Mouse (Mus musculus): ENCODE data around the gene Ado. TPM values are rescaled to one million over a fixed set of nuclear protein-coding genes. Genes with fewer than 3 reads are reported as not detected.

Ado gene
- polyA plus RNA-seq, 1 experiment from 2014 or later = 70.7 TPM

DNA sequence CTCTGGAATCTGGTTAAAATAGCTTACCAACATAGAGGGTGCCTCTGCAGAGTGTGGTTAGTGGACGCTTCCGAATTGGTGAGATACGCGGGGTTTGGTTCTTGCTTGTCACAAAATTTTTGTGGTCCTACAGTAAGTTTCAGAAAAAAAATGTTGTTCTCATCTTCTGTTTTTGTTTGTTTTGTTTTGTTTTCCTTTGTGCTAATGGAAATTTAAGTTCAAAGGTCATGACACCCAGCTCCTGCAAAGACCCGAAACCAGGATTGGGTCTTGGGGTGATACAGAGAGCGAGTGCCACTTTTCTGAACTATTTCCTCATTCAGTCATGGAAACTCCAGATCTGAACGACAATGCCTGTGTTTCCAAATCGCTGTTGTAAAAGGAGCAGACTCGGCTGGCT lies 50.8 kb downstream of the Ado start:
- no peak overlapping the region for H3K4me3 ChIP-seq (ENCODE audit: low read depth, low read length)
- 91% methylated on average over 9 of the region's 9 CpGs for WGBS
- ATAC-seq (ENCODE audit: insufficient number of reproducible peaks, insufficient read depth, low FRiP score, low read depth) = no peak

DNA sequence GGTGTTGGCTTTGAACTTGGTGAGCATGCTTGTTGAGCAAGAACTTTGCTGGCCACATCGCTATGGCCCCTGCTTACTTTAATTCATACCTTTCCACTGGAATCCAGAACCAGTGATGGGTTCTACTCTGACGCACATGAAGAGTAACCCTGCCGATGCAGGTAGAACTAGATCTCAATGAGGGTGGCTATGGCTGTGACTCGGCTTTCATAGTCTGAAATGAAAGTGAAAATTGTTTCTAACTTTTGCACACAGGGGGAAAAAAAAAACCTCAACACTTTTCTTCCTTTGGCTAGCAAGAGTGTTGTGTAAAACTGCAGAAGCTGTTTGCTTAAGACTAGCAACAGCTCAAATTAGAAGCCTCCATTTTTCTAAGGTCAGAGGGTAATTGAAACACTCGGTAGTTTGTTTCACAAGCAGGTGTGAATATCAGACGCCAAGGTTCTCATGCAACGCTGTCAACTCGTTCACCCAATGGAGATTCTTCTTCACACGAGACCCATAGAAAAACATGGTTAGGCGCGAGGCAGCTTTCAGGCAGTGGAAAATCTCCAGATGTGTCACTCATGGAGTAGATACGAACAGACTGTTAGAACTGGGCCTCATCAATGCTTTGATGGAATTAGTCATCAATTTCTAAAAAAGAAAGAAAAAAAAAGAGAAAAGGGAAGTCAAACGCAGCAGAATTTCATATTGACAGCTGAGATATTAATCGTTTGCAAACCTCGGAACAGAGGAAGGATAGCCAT lies 51.4 kb downstream of the Ado start:
- Histone ChIP-seq H3K9me3 (ENCODE audit: control insufficient read depth, low read depth, low read length) (no peaks in the 10 kb centered on the region), H3K4me3 (ENCODE audit: low read depth, low read length) (no peak overlapping the region), H3K4me1 (ENCODE audit: control insufficient read depth, insufficient read depth, low read length) (no peaks in the 10 kb centered on the region), H3K9ac (replicated peaks; ENCODE audit: low read depth, low read length) (no peak overlapping the region), H3K4me2 (replicated peaks; ENCODE audit: low read depth, low read length) (no peak overlapping the region), H3K27ac (ENCODE audit: low read length) (no peak overlapping the region), H3K36me3 (ENCODE audit: control insufficient read depth, insufficient read depth, low read length) (no peaks in the 10 kb centered on the region), H3K27me3 (ENCODE audit: control insufficient read depth, insufficient read depth, low read length) (no peaks in the 10 kb centered on the region)
- ATAC-seq (ENCODE audit: insufficient number of reproducible peaks, insufficient read depth, low FRiP score, low read depth) = no peak
- WGBS = 88% methylated on average over 15 of the region's 15 CpGs

More for the DNA sequence above, 50.8 kb downstream of the Ado start:
- no peak overlapping the region for H3K4me2 ChIP-seq (replicated peaks; ENCODE audit: low read depth, low read length)
- no peaks in the 10 kb centered on the region for H3K36me3 ChIP-seq (ENCODE audit: control insufficient read depth, insufficient read depth, low read length)
- no peaks in the 10 kb centered on the region for H3K27me3 ChIP-seq (ENCODE audit: control insufficient read depth, insufficient read depth, low read length)
- H3K9me3 ChIP-seq (ENCODE audit: control insufficient read depth, low read depth, low read length) = no peaks in the 10 kb centered on the region
- no peak overlapping the region for H3K9ac ChIP-seq (replicated peaks; ENCODE audit: low read depth, low read length)
- no peaks in the 10 kb centered on the region for H3K4me1 ChIP-seq (ENCODE audit: control insufficient read depth, insufficient read depth, low read length)
- no peak overlapping the region for H3K27ac ChIP-seq (ENCODE audit: low read length)

Other genes starting within 250 kb of the Ado start
- gene Egr2, start 13.5 kb downstream of the Ado start, polyA plus RNA-seq (2014; fragmentation: Nextera tagmentation; extraction: Ambion mirVana) = 0.22 and 0.33 TPM in 2 replicates

All from stomach, embryonic 14.5 days (tissue).